Mouse (Mus musculus) heart, embryonic 12.5 days (tissue): Measurements from ENCODE around the gene Ankrd42. TPM values are rescaled to one million over a fixed set of nuclear protein-coding genes. Genes with fewer than 3 reads are reported as not detected.

Source experiments
- ATAC-seq: fragments of 200-750 bp; cut with Nextera tagmentation; 2 replicates; pipeline ENCODE4 v1.8.0; 2017; ENCODE audit warnings: moderate TSS enrichment, moderate library complexity; ENCODE audit not compliant: insufficient number of reproducible peaks, low FRiP score
- H3K27ac ChIP-seq: fragments of 300-500 bp; sonication (generic); 2 replicates; pipeline ENCODE4 v1.5.1; 2016; ENCODE audit warnings: mild to moderate bottlenecking, moderate library complexity; ENCODE audit not compliant: poor library complexity, severe bottlenecking
- H3K27me3 ChIP-seq: fragments of 300-500 bp; sonication (generic); replicated peaks from 2 replicates; pipeline ENCODE4 v1.6.1; 2016; ENCODE audit warnings: mild to moderate bottlenecking, moderate library complexity
- H3K36me3 ChIP-seq: fragments of 300-500 bp; sonication (generic); 2 replicates; pipeline ENCODE4 v1.6.1; 2016; ENCODE audit warnings: mild to moderate bottlenecking, moderate library complexity
- H3K4me1 ChIP-seq: fragments of 300-500 bp; sonication (generic); replicated peaks from 2 replicates; pipeline ENCODE4 v1.6.1; 2016; ENCODE audit warnings: mild to moderate bottlenecking
- H3K4me2 ChIP-seq: fragments of 300-500 bp; sonication (generic); 2 replicates; pipeline ENCODE4 v1.6.1; 2016; ENCODE audit warnings: mild to moderate bottlenecking, moderate library complexity
- H3K4me3 ChIP-seq: fragments of 300-500 bp; sonication (generic); 2 replicates; pipeline ENCODE4 v1.5.1; 2016; ENCODE audit warnings: mild to moderate bottlenecking
- H3K9ac ChIP-seq: fragments of 300-500 bp; sonication (generic); 2 replicates; pipeline ENCODE4 v1.6.1; 2016; ENCODE audit warnings: mild to moderate bottlenecking, moderate library complexity
- H3K9me3 ChIP-seq: fragments of 300-500 bp; sonication (generic); replicated peaks from 2 replicates; pipeline ENCODE4 v1.6.1; 2016; ENCODE audit warnings: mild to moderate bottlenecking, moderate library complexity
- WGBS: fragments of 180-500 bp; shearing (Covaris S2); methylation state at CpG from one replicate; pipeline ENCODE4 v1.1.7; 2016; 5-methylcytosine and 5-hydroxymethylcytosine counted together
- polyA plus RNA-seq: library from polyadenylated mRNA; unstranded; fragments of >200 nt; fragmentation: Nextera tagmentation; extraction: Ambion mirVana; gene quantifications from 2 replicates; pipeline ENCODE4 v1.2.1, GENCODE M21; 2016

Ankrd42 gene
- polyA plus RNA-seq: 5.1 and 5.4 TPM in 2 replicates

DNA sequence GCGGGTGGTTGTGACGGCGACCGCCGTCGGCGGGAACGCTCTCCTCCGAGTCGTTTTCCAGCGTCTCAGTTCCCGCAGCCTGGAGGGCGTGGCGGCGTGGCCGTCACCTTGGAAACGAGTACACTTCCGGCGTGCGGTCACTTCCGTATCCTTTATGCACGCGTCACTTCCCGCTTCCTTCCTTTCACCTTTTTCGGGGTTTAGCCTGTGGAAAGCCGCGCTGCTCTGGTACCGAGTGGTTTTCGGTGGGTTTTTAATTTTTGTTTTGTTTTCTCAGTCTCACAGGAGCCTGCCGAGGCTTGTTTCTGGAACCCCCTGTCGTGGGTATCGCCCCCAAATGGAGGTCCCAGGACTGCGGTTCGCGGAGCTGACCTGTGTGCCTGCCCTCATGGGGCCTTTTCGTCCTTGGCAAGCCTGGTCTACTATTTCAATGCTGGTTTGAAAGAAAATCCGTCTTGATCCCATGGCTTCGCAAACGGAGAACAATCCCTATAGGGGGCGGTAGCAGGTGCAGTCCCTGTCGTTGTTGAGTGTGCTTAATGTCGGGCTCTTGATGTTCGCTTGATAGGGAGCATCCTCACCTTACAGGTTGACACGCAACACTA lies at the start of gene Ankrd42:
Gene Ankrd42 (minus strand): TSS at position 122 of the 605 bp plus-strand sequence.
- under 1% methylated on average over 44 of the region's 44 CpGs for WGBS
- H3K9ac ChIP-seq: peak within 1 kb of the TSS; percentile 80

GRCm38 (mm10) chr7:92677346-92677745 lies 40.4 kb upstream of the Ankrd42 start:
- H3K9ac ChIP-seq: no peak overlapping the region
- H3K9me3 ChIP-seq: no peaks in the 10 kb centered on the region
- WGBS: 51% methylated on average over 4 of the region's 4 CpGs
- no peak for ATAC-seq
- no peaks in the 10 kb centered on the region for H3K4me1 ChIP-seq
- no peaks in the 10 kb centered on the region for H3K36me3 ChIP-seq
- no peak overlapping the region for H3K4me3 ChIP-seq
- H3K27me3 ChIP-seq: no peaks in the 10 kb centered on the region; the same call in 1 of the 2 replicates
- H3K4me2 ChIP-seq: no peak overlapping the region
- H3K27ac ChIP-seq: no peak overlapping the region

More for the DNA sequence above, at the start of gene Ankrd42:
- ATAC-seq: peak; percentile 98
- Histone ChIP-seq H3K4me2 (peak within 1 kb of the TSS; percentile 99), H3K27me3 (peaks cover 8% of the 10 kb centered on the region), H3K27ac (peak within 1 kb of the TSS; percentile 82), H3K36me3 (peaks cover 12% of the 10 kb centered on the region), H3K9me3 (no peaks in the 10 kb centered on the region), H3K4me3 (peak within 1 kb of the TSS; percentile 88), H3K4me1 (peaks cover 9% of the 10 kb centered on the region)

DNA sequence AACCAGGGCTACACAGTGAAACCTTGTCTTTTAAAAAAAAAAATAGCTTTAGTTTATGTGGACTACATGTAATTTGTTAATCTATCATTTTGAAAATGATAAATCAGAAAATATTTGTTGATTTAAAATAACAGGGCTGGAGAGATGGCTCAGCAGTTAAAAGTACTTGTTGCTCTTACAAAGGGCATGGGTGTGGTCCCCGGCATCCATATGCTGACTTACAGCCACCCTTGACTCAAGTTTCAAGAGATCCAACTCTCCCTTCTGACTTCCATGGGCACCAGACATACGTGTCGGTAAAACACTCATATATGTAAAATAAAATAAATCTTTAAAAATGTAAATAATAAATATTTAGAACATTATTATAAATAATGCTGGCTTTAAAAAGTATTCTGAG lies 38.2 kb upstream of the Ankrd42 start:
- 0 out of 2 replicates have a peak, but pooled peaks cover 4% of the 10 kb centered on the region for H3K4me1 ChIP-seq
- ATAC-seq: no peak
- 83% methylated on average over 3 of the region's 3 CpGs for WGBS
- H3K36me3 ChIP-seq: no peaks in the 10 kb centered on the region
- no peak overlapping the region for H3K27ac ChIP-seq
- H3K4me2 ChIP-seq: no peak overlapping the region
- no peak overlapping the region for H3K9ac ChIP-seq
- H3K4me3 ChIP-seq: no peak overlapping the region
- no peaks in the 10 kb centered on the region for H3K27me3 ChIP-seq
- no peaks in the 10 kb centered on the region for H3K9me3 ChIP-seq

DNA sequence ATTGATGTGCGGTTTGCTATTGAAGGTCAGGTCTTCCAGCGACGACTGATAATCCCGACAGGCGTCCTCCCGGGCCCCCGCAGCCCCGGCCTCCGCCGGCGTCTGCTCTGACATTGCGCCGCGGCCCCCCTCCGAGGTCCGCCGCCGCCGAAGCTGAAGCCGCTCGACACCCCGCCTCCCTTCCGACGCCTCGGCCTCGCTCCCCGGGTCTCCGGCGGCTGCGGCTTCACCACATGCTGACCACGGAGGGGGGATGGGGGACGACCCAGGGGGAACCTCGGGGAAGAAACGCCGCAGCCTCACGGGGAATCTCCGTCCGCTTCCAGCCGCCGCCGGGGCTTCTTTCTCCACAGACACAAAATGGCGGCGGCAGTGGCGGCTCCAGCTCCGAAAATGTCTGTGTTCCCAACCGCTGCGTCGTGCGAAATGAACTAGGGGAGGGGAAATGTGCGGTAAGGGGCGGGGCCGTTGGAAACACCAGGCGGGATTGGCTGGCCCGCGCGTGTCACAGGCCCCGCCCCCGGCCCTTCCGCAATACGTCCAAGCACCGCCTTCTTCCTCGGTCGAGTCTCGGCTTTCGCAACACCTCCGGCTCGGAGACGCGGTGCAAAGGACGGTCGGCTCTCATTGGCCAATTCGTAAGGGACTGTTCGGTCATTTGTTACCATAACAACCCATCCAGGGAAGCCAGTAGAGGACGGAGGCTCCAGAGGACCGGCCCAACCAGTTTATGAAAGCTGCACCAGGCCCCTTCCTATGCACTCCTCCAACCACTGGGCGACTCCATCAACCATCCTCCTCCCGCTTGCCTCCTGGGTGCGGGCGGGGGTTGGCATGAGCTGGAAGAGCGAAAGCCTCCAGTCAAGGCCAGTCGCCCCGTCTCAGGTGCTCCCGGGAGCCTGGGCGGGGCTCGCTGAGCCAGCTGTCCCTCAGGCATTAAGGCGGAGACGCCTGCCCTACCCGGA lies 32.8 kb upstream of the Ankrd42 start, which contains the start of gene Pcf11:
Gene Pcf11 (minus strand): TSS at position 428 of the 965 bp plus-strand sequence.
- Histone ChIP-seq H3K9me3 (no peaks in the 10 kb centered on the region), H3K4me2 (peak within 1 kb of the TSS; percentile 78), H3K27me3 (no peaks in the 10 kb centered on the region), H3K27ac (peak within 1 kb of the TSS; percentile 94), H3K4me1 (peaks cover 14% of the 10 kb centered on the region), H3K36me3 (0 out of 2 replicates have a peak, but pooled peaks cover 6% of the 10 kb centered on the region), H3K4me3 (peak within 1 kb of the TSS; percentile 83), H3K9ac (peak within 1 kb of the TSS; percentile 94)
- ATAC-seq: peak; percentile 98
- WGBS: under 1% methylated on average over 88 of the region's 88 CpGs

DNA sequence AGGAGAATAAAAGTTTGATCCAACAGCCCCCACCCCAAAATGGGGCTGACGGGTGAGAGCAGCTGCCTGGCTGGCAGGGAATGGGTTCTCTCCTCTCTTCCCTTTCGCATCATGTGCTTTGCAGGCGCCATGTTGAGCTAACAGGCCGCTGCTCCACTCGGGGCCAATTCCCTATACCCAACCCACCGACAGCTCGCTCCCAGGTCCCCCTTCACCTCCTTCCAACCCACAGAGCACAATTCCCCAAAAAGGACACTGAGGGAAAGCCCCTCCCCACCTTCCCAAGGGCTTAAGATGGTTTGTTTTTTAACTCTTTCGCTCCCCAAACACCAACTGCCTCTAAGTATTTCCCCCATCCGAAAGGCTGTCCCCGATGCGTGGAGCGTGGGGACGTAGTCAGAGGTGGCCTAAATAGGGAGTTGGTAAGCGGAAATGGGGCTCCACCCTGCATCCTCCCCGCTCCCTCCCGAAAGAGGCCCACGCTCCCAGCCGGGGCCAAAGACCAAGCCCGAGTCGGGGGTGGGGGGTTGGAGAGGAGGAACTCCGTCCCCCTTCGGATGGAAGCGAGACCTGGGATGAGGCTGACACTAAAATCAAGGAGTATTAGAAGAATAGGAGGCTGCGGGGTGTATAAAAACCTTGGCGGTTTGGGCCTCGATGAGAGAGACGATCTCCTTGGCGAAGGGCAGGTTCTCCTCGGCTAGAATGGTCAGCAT lies 32.0 kb upstream of the Ankrd42 start:
- peak overlapping the region; percentile 94 for H3K9ac ChIP-seq
- H3K4me2 ChIP-seq: peak overlapping the region; percentile 78
- ATAC-seq: peak; percentile 49
- peaks cover 14% of the 10 kb centered on the region for H3K4me1 ChIP-seq
- H3K4me3 ChIP-seq: peak overlapping the region; percentile 83
- under 1% methylated on average over 29 of the region's 29 CpGs for WGBS
- no peaks in the 10 kb centered on the region for H3K9me3 ChIP-seq
- no peaks in the 10 kb centered on the region for H3K27me3 ChIP-seq
- H3K36me3 ChIP-seq: 0 out of 2 replicates have a peak, but pooled peaks cover 6% of the 10 kb centered on the region
- peak overlapping the region; percentile 94 for H3K27ac ChIP-seq

DNA sequence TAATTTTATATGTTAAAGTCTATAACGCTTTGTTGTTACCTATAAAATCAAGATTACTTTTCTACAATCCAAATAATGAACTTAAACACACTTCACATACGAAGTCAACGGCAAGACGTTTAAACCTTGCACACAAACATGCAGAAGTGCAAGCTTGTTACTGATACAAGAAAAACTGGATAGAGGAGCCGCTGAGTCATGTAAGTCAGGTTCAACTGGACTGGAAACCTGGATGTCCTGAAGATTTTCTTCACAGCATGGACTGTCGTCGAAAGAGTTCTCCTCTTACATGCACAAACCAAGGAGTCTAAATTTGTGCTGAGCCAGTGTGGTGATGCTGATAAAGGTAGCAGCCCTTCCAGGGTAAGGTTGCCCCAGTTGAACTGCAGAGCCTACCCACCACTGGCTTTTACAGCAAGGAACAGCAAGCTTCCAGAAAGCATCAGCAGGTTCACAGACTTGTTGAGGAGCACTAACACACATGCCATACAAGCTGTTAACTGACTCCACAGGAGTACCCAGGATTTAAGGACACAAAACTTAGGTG lies 29.4 kb upstream of the Ankrd42 start:
- no peak overlapping the region for H3K27ac ChIP-seq
- H3K4me2 ChIP-seq: peak overlapping the region; percentile 40

GRCm38 (mm10) chr7:92658050-92658449 lies 21.1 kb upstream of the Ankrd42 start:
- no peak for ATAC-seq
- Histone ChIP-seq H3K4me1 (peaks cover 6% of the 10 kb centered on the region; the same call in 1 of the 2 replicates), H3K27me3 (no peaks in the 10 kb centered on the region), H3K9me3 (no peaks in the 10 kb centered on the region), H3K4me3 (no peak overlapping the region), H3K9ac (no peak overlapping the region), H3K27ac (no peak overlapping the region), H3K36me3 (peaks cover 65% of the 10 kb centered on the region), H3K4me2 (no peak overlapping the region)
- WGBS: 92% methylated on average over 5 of the region's 5 CpGs

More for the DNA sequence above, 29.4 kb upstream of the Ankrd42 start:
- no peaks in the 10 kb centered on the region for H3K9me3 ChIP-seq
- peak overlapping the region; percentile 1; the same call in 1 of the 2 replicates for H3K4me3 ChIP-seq
- H3K27me3 ChIP-seq: no peaks in the 10 kb centered on the region
- H3K9ac ChIP-seq: 0 out of 2 replicates have a peak overlapping the region, but pooled peaks have one; percentile 3
- H3K4me1 ChIP-seq: peaks cover 14% of the 10 kb centered on the region
- peaks cover 15% of the 10 kb centered on the region for H3K36me3 ChIP-seq
- no peak for ATAC-seq
- WGBS: 78% methylated on average over 7 of the region's 7 CpGs

DNA sequence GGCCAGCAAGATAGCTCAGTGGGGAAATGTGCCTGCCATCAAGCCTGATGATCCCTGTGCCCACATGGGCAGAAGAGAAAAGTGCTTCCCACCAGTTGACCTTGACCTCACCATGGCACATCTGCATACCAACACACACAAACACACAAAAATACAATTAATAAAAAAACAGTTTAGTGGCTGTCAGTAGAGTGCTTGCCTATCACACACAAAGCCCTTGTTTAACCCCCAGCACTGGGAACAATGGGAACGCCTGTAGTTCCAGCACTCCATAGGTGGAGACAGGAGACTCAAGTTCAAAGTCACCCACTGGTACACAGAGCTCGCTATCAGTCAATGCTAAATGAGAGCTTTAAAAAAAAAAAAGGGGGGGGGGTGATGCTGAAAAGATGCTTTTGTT lies 19.4 kb upstream of the Ankrd42 start:
- Histone ChIP-seq H3K9ac (no peak overlapping the region), H3K27ac (no peak overlapping the region), H3K27me3 (no peaks in the 10 kb centered on the region), H3K4me2 (no peak overlapping the region), H3K9me3 (no peaks in the 10 kb centered on the region), H3K36me3 (peaks cover 58% of the 10 kb centered on the region), H3K4me1 (peaks cover 6% of the 10 kb centered on the region; the same call in 1 of the 2 replicates), H3K4me3 (no peak overlapping the region)
- ATAC-seq: no peak
- 79% methylated on average over 2 of the region's 2 CpGs for WGBS

- 82% methylated on average over 1 of the region's 1 CpGs for WGBS
These were observed 16.4 kb upstream of the Ankrd42 start for GRCm38 (mm10) chr7:92653329-92653728.

GRCm38 (mm10) chr7:92647790-92648189 lies 10.8 kb upstream of the Ankrd42 start:
- Histone ChIP-seq H3K27ac (no peak overlapping the region), H3K4me1 (no peaks in the 10 kb centered on the region), H3K36me3 (peaks cover 32% of the 10 kb centered on the region), H3K9ac (no peak overlapping the region), H3K27me3 (no peaks in the 10 kb centered on the region), H3K9me3 (no peaks in the 10 kb centered on the region), H3K4me2 (no peak overlapping the region), H3K4me3 (no peak overlapping the region)
- ATAC-seq: no peak
- WGBS: 88% methylated on average over 7 of the region's 7 CpGs

More at GRCm38 (mm10) chr7:92653329-92653728, 16.4 kb upstream of the Ankrd42 start:
- Histone ChIP-seq H3K4me1 (peaks cover 6% of the 10 kb centered on the region; the same call in 1 of the 2 replicates), H3K27me3 (no peaks in the 10 kb centered on the region), H3K4me2 (no peak overlapping the region), H3K9ac (no peak overlapping the region), H3K9me3 (no peaks in the 10 kb centered on the region), H3K4me3 (no peak overlapping the region), H3K36me3 (peaks cover 43% of the 10 kb centered on the region), H3K27ac (no peak overlapping the region)
- no peak for ATAC-seq
